Mouse (Mus musculus): ENCODE results near the gene Pcgf3. TPM values are rescaled to one million over a fixed set of nuclear protein-coding genes. Genes with fewer than 3 reads are reported as not detected.

Gene Pcgf3
- 30.6 and 34.7 TPM in 2 replicates for polyA plus RNA-seq (2016; fragmentation: Nextera tagmentation; extraction: Ambion mirVana)

GRCm38 (mm10) chr5:108461082-108462065 is at the start of gene Pcgf3:
Gene Pcgf3, plus strand, starts transcription at chr5:108461232.
- under 1% methylated on average over 61 of the region's 62 CpGs for WGBS
- H3K4me1 ChIP-seq = peaks cover 24% of the 10 kb centered on the region
- peak within 1 kb of the TSS; percentile 80 for H3K27ac ChIP-seq
- 0 out of 2 replicates have a peak, but pooled peaks cover 3% of the 10 kb centered on the region for H3K27me3 ChIP-seq
- peak within 1 kb of the TSS; percentile 96 for H3K4me2 ChIP-seq (replicated peaks)
- H3K4me3 ChIP-seq = peak within 1 kb of the TSS; percentile 89
- no peaks in the 10 kb centered on the region for H3K36me3 ChIP-seq
- peak within 1 kb of the TSS; percentile 99 for H3K9ac ChIP-seq
- H3K9me3 ChIP-seq = no peaks in the 10 kb centered on the region
- peak; percentile 96 for ATAC-seq (ENCODE audit: insufficient number of reproducible peaks, insufficient read depth, low FRiP score, low TSS enrichment)

GRCm38 (mm10) chr5:108414711-108415110 is 46.3 kb upstream of the Pcgf3 start:
- H3K4me2 ChIP-seq (replicated peaks) = no peak overlapping the region
- no peak overlapping the region for H3K9ac ChIP-seq
- WGBS = 75% methylated on average over 2 of the region's 2 CpGs
- no peaks in the 10 kb centered on the region for H3K36me3 ChIP-seq
- no peaks in the 10 kb centered on the region for H3K4me1 ChIP-seq
- no peak overlapping the region for H3K4me3 ChIP-seq
- H3K27me3 ChIP-seq = no peaks in the 10 kb centered on the region
- no peak for ATAC-seq (ENCODE audit: insufficient number of reproducible peaks, insufficient read depth, low FRiP score, low TSS enrichment)
- H3K27ac ChIP-seq = no peak overlapping the region
- no peaks in the 10 kb centered on the region for H3K9me3 ChIP-seq

GRCm38 (mm10) chr5:108422741-108423140 is 38.3 kb upstream of the Pcgf3 start:
- no peaks in the 10 kb centered on the region for H3K36me3 ChIP-seq
- no peaks in the 10 kb centered on the region for H3K4me1 ChIP-seq
- no peak overlapping the region for H3K27ac ChIP-seq
- 77% methylated on average over 3 of the region's 3 CpGs for WGBS
- H3K9me3 ChIP-seq = no peaks in the 10 kb centered on the region
- no peaks in the 10 kb centered on the region for H3K27me3 ChIP-seq
- no peak overlapping the region for H3K9ac ChIP-seq
- H3K4me3 ChIP-seq = no peak overlapping the region
- ATAC-seq (ENCODE audit: insufficient number of reproducible peaks, insufficient read depth, low FRiP score, low TSS enrichment) = no peak
- no peak overlapping the region for H3K4me2 ChIP-seq (replicated peaks)

DNA sequence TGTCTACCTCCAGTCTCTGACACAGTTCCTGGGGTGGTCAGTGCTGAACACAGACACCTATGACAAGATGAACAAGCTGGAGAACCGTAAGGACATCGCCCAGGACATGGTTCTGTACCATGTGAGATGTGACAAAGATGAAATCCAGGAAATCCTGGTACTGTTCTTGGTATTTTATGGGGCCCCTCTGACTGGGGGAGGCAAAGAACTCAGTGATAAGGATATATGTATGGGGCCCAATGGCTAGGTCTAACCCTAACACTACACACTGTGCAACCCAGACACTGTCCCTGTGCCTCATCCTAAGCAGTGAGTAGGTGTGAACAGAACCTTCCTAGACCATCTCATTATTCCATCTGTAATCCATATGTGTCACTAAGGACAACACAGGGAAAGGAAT is 37.6 kb upstream of the Pcgf3 start:
- H3K27me3 ChIP-seq = no peaks in the 10 kb centered on the region
- no peak for ATAC-seq (ENCODE audit: insufficient number of reproducible peaks, insufficient read depth, low FRiP score, low TSS enrichment)

DNA sequence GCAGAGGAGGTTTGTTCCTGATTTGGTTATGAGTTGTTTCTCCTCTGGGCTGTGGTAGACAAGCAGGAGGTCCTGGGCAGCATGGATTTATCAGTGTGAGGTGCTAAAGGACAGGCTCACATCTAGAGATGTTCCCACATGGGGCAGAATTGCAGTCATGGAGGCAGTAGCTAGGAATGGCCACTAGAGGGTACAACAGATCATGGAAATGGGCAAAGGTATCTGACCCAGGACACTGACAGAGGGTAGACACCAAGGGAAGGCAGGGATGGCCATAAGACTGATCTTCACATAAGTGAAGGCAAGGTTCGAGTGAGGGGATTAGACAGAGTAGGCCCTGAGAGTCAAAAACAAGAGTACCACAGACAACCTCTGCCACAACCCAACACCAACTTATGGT is 33.8 kb upstream of the Pcgf3 start:
- Histone ChIP-seq H3K4me1 (no peaks in the 10 kb centered on the region), H3K9ac (no peak overlapping the region), H3K9me3 (no peaks in the 10 kb centered on the region), H3K27ac (no peak overlapping the region), H3K27me3 (no peaks in the 10 kb centered on the region), H3K4me2 (replicated peaks) (no peak overlapping the region), H3K4me3 (no peak overlapping the region), H3K36me3 (peaks cover 18% of the 10 kb centered on the region)
- no peak for ATAC-seq (ENCODE audit: insufficient number of reproducible peaks, insufficient read depth, low FRiP score, low TSS enrichment)
- 61% methylated on average over 1 of the region's 1 CpGs for WGBS

More for the DNA sequence above, 37.6 kb upstream of the Pcgf3 start:
- Histone ChIP-seq H3K27ac (no peak overlapping the region), H3K9ac (no peak overlapping the region), H3K4me3 (no peak overlapping the region), H3K9me3 (no peaks in the 10 kb centered on the region), H3K4me2 (replicated peaks) (no peak overlapping the region), H3K4me1 (no peaks in the 10 kb centered on the region), H3K36me3 (no peaks in the 10 kb centered on the region)
- 86% methylated on average over 2 of the region's 2 CpGs for WGBS

- Histone ChIP-seq H3K9me3 (no peaks in the 10 kb centered on the region), H3K4me2 (replicated peaks) (no peak overlapping the region), H3K4me1 (peaks cover 7% of the 10 kb centered on the region), H3K27ac (no peak overlapping the region), H3K27me3 (no peaks in the 10 kb centered on the region), H3K4me3 (no peak overlapping the region), H3K36me3 (peaks cover 18% of the 10 kb centered on the region), H3K9ac (no peak overlapping the region)
- WGBS = 93% methylated on average over 6 of the region's 6 CpGs
- no peak for ATAC-seq (ENCODE audit: insufficient number of reproducible peaks, insufficient read depth, low FRiP score, low TSS enrichment)
These were observed 29.8 kb upstream of the Pcgf3 start for GRCm38 (mm10) chr5:108431196-108431595.

DNA sequence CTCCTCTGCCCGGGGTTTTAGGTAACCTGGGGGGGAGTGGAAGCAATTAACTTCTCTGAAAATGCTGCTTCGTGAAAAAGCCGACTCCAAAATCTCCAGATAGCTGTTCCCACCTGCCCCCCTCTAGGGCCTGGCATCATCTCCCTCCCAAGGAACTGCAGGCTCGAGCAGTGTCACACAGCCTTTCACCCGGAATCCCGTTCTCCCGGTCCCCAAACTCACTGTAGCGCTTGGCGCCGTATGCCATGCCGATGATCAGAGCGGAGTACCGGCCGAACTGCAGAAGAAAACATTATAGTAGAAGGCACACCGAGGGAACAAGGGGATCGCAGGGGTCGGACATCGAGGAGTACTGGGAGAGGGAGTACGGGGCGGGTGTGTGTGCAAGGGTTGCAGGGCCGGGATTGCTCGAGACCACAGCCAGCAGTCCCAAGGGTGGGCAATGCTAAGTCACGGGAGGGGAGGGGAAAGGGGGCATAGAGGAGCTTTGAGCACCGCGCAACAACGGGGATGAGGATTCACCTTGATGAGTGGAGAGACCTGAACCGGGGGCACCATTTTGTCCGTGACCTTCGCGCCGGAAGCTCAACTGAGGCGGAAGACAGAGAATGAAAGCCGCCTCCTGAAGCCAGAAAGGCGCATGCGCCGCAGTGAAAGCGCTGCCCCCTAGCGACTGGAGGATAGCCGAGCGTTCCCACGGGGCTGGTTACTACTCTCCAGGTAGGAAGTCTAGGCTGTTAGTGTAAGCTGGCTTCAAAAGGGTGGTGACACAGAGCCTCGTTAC is 27.0 kb upstream of the Pcgf3 start, which contains the start of gene Atp5k:
TSS of gene Atp5k (minus strand) at position 645 of the 784 bp plus-strand sequence.
- Histone ChIP-seq H3K27me3 (no peaks in the 10 kb centered on the region), H3K27ac (no peak within 1 kb of the TSS), H3K9me3 (no peaks in the 10 kb centered on the region), H3K4me2 (replicated peaks) (peak within 1 kb of the TSS; percentile 79), H3K36me3 (peaks cover 18% of the 10 kb centered on the region), H3K9ac (peak within 1 kb of the TSS; percentile 89), H3K4me3 (peak within 1 kb of the TSS; percentile 96), H3K4me1 (peaks cover 7% of the 10 kb centered on the region)
- WGBS = under 1% methylated on average over 42 of the region's 42 CpGs
- ATAC-seq (ENCODE audit: insufficient number of reproducible peaks, insufficient read depth, low FRiP score, low TSS enrichment) = peak; percentile 68

GRCm38 (mm10) chr5:108436101-108436500 is 24.9 kb upstream of the Pcgf3 start:
- Histone ChIP-seq H3K27me3 (no peaks in the 10 kb centered on the region), H3K4me3 (no peak overlapping the region), H3K4me1 (peaks cover 7% of the 10 kb centered on the region), H3K36me3 (peaks cover 9% of the 10 kb centered on the region), H3K27ac (no peak overlapping the region), H3K4me2 (replicated peaks) (no peak overlapping the region), H3K9ac (no peak overlapping the region), H3K9me3 (no peaks in the 10 kb centered on the region)
- 71% methylated on average over 2 of the region's 2 CpGs for WGBS
- no peak for ATAC-seq (ENCODE audit: insufficient number of reproducible peaks, insufficient read depth, low FRiP score, low TSS enrichment)

DNA sequence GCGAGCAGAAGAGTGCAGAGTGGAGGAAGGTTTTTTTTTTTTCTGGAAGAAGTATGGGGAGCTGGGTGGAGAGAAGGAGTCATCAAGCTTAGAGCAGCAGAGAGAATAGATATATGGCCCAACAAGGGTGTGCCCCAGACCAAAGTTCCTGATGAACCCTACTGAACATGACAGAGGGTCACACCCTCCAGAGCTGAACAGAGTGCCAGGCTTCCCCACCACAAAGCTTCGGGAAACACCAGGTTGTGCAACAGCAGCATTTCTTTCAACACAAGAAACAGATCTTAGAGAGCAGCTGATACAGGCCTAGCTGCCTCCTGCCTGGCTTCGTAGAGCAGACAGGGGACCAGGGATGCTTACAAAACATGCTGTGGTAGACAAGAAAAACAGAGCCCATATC is 14.1 kb upstream of the Pcgf3 start:
- Histone ChIP-seq H3K4me3 (no peak overlapping the region), H3K4me2 (replicated peaks) (no peak overlapping the region), H3K27me3 (peaks cover 15% of the 10 kb centered on the region), H3K27ac (no peak overlapping the region), H3K4me1 (0 out of 2 replicates have a peak, but pooled peaks cover 5% of the 10 kb centered on the region), H3K9ac (no peak overlapping the region), H3K36me3 (no peaks in the 10 kb centered on the region), H3K9me3 (no peaks in the 10 kb centered on the region)
- 81% methylated on average over 3 of the region's 3 CpGs for WGBS
- ATAC-seq (ENCODE audit: insufficient number of reproducible peaks, insufficient read depth, low FRiP score, low TSS enrichment) = no peak

DNA sequence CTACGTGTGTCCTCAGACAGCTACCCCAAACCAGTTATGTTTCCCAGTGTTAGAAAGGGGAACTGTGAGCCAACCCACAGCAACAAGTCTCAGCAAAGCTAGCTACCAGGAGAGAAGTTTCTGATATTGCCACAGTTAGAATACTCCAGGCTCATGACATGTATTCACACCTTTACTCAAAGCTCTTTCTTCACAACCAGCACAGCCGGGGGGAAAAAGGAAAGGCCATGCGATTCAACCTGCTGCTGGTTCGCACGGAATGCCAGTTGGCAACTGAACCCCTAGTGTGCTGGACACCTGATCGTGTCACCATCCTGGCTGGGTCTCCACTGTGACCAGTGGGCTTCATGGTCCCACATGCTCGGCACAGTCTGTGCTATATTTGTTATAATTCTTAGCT is 13.2 kb upstream of the Pcgf3 start:
- no peaks in the 10 kb centered on the region for H3K9me3 ChIP-seq
- ATAC-seq (ENCODE audit: insufficient number of reproducible peaks, insufficient read depth, low FRiP score, low TSS enrichment) = no peak
- H3K4me3 ChIP-seq = no peak overlapping the region; the same call in 1 of the 2 replicates
- H3K4me2 ChIP-seq (replicated peaks) = peak overlapping the region; percentile 62; the same call in 1 of the 2 replicates
- no peak overlapping the region for H3K9ac ChIP-seq
- whole genome bisulfite sequencing = 85% methylated on average over 7 of the region's 7 CpGs
- H3K4me1 ChIP-seq = 0 out of 2 replicates have a peak, but pooled peaks cover 5% of the 10 kb centered on the region
- H3K27me3 ChIP-seq = peaks cover 15% of the 10 kb centered on the region; the same call in 1 of the 2 replicates
- H3K36me3 ChIP-seq = no peaks in the 10 kb centered on the region
- H3K27ac ChIP-seq = no peak overlapping the region
